Mouse (Mus musculus): ENCODE measurements at regions not wholly inside any gene's neighbourhood (a gene's known extent, or its start where the extent isn't known, plus 50 kb on each side); places are given as distances from the start of the nearest gene placed in this dataset.
A peak's percentile ranks its signal among the peaks of the same experiment; 100 is the strongest.

DNA sequence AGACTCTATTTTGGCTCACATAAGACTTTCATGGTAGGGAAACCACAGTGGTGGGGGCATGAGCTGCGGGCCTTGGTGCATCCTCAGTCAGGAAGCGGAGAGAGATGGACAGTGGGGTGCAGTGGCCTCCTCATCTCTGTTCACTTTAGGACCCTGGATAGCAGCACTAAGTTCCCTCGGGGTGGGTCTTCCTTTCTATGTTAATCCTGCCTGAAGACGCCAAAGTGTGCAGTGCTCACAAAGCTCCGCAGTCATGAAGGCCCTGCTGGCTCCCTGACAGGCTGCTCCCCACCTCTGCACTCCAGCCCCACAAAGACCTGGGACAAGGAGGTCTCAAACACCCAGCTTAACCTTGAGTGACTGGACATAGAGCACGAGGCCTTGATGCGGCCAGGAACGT is 56.8 kb downstream of the Sox1 start:
- no peak for DNase-seq (ENCODE audit: low spot score)

DNA sequence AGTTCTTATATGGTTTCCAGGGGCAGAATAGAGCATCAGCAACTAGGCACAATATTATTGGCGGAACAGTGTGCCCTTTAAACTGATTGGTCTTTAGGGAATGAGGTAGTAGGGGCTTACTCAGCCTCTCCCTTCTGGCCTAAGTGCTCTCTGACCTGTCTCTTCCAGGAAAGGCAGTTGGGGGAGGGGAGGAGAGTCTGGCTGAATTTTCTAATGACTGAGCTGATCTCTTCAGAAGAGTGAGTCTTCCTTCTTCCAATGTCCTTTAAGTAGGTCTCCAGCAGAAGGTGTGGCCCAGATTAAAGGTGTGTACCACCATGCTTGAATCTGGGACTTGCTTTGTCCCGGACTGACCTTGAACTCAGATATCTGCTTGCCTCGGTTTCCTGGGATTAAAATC is 60.3 kb downstream of the Sox1 start:
- peak; percentile 46 for DNase-seq (ENCODE audit: low spot score)

DNA sequence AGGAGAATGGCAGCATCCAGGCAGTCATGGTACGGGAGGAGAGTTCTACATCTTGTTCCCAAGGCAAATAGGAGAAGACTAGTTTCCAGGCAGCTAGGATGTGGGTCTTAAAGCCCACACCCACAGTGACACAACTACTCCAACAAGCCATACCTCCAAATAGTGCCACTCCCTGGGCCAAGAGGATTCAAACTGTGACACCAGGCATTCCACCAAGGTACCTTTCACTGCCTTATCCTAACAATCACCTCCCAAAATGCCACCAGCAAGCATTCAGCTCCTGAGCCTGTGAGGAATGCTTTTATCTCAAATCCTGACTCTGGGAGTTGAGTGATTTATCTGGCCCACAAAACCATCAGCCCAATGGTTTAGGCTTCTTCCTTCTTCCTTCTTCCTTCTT is 61.2 kb downstream of the Sox1 start:
- DNase-seq (ENCODE audit: low spot score) = no peak

DNA sequence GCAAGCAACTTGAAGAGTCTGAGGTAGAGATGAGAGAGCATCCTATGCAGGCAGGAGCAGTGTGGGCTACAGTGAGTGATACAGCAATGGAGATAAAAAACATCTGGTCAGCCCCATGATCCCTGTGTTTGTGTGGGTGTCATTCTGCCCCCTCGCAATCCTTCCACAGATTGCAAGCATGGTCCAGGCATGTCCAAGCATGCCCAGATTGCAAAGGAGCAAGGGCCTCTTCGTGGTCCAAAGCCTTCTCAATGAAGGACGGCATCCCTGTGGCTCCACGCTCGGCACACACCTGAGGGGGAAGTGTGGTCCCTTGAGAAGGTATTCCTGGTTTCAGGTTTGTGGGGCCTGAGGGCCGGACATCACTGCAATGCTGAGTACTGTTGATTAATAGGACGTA is 61.9 kb downstream of the Sox1 start:
- no peak for DNase-seq (ENCODE audit: low spot score)

DNA sequence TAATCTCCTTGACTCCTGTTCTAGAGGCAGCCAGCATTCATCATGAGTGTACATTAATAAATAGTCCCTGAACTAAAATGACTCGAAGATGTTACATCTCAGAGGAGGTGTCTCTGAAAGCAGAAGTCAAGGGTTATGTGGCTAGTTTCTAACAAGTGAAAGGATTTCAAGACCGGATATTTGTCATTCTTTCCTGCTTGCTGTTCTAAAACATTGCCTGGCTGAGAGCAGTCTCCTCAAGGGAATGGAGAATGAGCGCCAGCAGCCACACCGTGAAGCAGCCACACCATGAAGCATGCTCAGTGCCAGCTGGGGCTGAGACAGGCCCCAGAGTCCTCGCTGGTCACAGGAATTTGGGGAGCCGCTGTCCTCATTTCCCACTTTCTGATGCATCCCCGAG is 71.8 kb downstream of the Sox1 start:
- no peak for DNase-seq (ENCODE audit: low spot score)

DNA sequence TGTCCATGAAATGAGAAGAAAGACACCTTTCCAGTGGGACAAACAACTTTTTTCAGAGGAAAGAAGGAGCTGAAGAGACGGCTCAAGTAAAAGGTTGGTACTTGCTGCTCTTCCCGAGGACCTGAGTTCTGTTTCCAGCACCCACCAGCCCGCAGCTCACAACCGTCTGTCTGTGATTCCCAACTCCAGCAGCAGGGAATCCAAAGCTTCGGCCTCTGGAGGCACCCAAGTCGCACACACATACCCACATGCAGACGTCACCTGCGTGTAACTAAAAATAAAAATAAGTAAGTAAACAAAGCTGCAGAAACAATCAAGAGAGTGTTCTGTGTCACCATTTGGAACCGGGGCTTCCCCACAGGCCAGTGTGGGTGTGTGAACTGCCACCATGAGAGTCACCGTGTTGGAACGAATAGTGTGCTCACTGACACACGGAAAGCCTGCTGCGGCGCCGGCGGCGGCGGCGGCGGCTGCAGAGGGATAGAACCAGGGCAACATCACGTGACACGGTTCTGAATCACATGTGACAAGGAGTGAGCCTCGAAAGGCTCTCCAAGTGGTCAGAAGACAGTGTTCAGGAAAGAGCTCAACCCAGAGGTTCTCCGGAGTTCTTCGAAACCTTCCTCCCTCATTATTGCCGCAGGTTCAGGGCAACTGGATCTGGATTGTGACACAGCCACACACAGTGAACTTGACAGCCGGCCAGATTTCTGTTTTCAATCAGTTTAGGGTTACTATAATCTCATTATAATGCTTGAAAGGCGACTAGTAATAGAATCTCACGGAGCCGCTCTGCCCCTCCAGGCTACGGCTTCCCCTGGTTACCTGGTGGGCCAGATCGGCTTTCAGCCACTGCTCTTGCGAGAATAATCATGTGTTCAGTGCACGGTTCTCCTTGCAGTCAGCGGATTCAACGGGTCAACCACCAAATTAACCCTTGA is 72.6 kb downstream of the Sox1 start:
- DNase-seq (ENCODE audit: low spot score) = no peak

DNA sequence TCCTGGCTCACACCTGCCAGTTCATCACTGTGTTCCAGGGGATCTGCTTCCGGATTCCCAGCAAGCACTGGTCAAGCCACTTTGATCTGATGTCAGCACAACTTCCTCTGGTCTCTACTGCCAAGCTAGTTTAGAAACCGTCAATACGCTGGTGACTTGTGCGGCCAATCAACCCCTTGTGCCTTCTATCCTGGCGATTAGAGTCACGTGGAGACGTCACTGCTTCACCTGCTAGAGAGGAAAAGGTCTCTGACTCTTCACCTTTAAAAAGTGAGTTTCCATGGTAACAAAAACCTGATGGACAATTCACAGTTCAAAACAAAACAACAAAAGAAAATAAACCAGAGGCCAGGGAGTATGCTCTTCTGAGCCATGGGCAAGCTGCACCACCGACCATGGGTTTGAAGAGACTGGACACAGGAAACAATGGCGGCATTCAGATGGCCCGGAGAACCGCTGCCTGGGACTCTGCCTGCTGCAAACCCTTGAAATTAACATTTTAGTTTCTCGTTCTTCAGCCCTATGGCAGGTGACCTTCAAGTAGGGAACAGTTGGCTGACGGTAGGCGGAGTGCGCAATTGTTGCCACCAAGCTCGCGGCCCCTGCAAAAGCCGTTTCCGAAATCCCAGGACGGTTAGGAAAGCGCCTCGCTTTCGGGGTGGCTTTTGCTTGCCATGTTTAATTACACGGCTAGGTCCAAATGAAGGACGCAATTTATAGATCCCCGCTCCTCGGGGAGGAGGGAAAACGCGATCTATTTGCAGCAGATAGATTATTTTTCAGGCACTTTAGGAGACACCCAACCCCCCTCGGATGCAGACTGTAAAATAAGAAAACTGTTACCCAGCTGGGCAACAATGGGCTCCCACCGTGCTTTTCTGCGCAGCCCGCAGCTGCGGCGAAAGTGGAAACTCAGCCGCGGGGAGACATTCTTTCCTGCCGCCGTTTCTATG is 82.6 kb downstream of the Sox1 start:
- DNase-seq (ENCODE audit: low spot score) = no peak

DNA sequence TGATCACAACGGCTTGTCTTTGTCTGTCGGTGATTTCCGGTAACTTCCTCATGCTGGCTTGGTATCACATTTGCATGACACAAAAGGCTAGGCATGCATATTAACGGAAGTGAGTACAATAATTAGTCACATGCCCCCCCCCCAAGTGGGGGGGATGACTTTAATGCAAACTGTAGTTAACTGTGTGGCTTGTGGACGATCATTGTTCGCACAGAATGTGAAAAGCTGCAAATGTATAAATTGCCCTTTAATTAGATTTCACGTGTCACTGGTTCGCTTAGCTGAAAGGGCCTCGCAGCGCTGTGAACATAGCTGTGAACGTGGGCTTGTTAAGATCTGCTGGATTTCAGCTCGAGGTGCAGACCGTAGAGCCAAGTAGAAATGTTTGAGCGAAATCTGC is 86.8 kb downstream of the Sox1 start:
- no peak for DNase-seq (ENCODE audit: low spot score)

DNA sequence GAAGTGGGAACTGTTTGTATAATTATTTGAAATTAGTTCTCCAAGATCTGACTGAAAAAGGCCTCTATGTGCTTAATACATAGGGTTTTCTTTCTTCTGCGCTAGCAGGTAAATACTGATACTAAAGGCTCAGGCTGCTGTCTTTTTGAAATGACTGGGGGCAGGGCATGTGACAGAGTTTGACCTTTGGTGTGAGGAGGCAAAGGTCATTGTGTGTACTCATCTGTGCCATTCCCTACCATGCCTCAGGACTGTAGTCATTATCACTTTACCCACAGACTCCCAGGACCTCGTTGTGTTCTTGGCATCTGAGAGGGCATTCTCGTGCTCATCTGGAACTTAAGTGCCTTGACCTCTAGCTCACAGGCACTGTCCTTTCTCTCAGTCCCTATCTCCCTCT is 88.5 kb downstream of the Sox1 start:
- DNase-seq (ENCODE audit: low spot score) = no peak

DNA sequence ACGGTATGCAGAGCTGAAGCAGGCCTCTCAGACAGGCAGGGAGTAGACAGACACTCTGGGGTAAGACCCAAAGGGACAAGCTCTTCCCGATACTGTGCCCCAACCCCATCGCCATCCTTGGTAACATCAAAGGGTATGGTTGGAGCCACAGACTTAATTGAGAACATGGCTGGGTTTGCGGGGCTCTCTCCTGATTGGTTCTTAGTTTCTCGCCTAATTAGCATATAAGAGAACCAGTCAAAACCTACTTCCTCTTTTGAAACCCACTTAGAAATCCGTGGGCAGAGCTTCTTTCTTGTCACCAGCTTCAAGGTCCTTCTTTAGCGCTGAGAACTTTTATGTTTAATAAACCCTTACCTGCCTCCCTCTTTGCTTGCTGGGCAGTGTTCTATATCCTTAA is 87.5 kb upstream of the Spaca7 start:
- DNase-seq (ENCODE audit: low spot score) = no peak

DNA sequence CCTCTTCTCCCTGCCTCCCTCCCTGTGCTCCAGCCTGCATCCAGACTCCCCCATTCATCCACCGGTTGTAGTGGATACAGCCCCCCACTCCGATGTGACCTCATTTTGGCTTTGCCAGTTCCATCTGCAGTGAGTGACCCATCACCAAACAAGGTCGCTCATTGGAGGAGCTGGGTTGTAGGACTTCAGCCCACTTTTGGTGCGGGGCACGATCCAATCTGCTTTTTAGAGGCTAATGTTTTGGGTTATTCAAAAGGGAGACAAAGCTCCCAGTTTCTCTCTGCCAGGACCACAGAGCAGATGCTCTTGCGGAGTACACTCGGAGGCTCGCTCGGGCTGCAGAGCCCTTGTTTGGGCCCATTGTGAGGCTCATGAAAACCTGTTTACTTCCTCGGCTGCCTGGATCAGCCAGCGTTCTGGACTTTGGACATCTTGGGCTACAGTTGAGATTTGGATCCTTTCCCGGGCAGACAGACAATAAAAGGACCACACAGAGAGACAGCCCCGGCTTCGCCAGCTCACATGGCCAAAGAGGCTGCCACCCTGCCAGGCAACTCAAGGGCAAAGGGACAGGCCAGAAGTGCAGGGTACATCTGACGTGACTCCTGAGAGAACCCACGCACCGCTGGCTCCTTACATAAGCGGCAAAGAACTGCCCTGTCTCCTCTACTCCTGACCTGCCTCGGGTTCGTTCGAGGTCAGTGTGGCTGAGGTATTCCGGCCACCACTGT is 86.3 kb upstream of the Spaca7 start:
- DNase-seq (ENCODE audit: low spot score) = peak; percentile 16

DNA sequence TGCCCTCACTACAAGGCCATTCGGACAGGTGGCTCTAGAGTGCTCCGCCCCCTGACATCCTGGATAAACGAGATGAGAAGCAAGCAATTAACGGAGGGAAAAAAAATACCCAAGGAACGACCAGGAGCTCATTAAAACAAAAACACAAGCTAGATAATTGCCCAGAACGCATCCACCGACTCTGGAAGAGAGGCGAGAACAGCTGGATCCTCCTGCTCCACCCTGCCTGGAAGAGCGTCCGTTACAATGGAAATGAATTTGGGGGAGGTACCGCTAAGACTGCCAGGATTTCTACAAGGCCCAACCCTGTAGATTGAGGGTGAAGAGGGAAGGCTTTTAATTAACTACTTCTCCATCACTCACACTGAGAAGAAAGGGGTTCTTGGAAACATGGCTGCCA is 85.6 kb upstream of the Spaca7 start:
- DNase-seq (ENCODE audit: low spot score) = no peak

DNA sequence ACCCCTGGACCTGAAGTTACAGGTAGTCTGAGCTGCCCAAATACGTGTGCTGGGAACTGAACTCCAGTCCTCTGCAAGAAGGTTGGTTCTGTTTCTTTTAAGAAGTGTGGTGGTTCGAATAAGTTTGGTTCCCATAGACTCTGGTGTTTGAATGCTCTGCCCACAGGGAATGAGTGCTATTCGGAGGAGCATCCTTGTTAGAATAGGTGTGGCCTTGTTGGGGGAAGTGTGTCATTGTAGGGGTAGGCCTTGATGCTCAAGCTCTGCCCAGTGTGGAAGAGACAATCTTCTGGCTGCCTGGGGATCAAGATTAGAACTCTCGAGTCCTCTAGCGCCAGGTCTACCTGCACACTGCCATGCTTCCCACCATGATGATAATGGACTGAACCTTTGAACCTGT is 83.6 kb upstream of the Spaca7 start:
- no peak for DNase-seq (ENCODE audit: low spot score)

DNA sequence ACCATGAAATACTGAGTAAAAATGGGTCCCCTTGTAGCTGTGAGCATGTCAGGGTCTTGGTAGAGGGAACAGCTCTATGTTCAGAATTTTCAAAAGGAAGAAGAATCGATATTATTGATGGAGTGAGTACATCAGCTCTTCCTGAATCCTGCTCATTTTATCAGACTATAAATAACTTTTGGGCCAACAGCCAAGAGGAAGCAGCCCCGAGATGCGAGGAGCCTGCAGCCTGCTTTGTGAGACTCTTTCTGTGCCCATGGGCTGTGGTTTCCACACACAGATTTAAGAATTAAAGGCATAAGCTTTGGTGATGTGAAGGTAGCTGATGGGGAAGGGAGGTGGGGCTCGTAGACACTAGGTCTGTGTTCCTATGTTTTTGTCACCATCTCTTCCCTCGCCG is 81.4 kb upstream of the Spaca7 start:
- DNase-seq (ENCODE audit: low spot score) = no peak

DNA sequence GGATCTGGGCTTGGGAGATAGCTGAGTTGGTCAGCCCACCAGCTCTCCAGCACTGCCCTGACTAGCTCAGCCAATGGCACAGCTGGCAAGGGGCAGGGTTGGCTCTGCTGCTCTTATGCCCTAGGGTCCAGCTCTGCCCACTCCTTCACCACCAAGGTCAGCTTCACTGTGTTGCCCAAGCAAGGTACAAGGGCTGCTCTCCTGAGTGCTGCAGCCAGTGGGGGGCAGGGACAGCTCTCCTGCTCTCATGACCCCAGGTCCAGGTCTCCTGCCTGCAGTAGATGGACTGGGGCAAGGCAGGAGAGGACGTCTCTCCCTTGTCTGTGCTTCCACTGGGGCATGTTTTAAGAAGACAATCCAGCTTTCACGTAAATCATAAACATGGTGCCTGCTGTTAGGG is 80.4 kb upstream of the Spaca7 start:
- DNase-seq (ENCODE audit: low spot score) = no peak

DNA sequence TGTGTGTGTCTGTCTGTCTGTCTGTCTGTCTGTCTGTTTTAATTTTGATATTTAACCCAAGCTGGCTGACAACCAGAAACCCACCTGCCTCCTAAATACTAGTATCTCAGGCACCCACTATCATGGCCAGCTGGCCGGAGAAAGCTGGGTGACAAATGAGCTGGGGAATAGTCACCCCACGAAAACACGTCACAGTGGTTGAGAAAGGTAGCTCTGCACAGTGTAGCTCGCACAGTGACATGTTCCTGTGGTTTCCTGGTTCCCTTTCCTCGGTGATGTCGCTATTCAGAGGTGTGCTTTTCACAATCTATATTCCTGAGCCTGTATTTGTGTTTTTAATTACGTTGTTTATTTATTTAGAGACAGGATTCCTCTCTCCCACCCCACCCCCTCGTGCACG is 78.3 kb upstream of the Spaca7 start:
- no peak for DNase-seq (ENCODE audit: low spot score)

DNA sequence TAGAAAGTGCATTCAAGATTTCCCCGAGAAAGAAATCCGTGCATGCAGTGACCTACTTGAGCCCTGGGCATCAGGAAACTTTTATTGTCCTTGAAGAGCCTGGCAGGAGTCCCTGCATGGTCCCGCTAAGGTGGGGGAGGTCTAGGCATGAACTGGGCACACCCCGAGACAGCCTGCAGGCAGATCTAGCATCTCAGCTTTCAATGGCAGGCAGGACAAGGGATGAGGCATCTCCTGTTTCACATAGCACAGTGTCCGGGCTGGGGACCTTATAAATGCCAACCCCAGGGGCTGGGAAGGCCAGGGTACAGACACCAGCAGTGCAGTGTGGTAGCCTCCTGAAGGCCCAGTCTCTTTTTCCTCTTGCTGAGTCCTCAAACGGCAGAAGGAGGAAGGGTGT is 75.4 kb upstream of the Spaca7 start:
- DNase-seq (ENCODE audit: low spot score) = no peak

DNA sequence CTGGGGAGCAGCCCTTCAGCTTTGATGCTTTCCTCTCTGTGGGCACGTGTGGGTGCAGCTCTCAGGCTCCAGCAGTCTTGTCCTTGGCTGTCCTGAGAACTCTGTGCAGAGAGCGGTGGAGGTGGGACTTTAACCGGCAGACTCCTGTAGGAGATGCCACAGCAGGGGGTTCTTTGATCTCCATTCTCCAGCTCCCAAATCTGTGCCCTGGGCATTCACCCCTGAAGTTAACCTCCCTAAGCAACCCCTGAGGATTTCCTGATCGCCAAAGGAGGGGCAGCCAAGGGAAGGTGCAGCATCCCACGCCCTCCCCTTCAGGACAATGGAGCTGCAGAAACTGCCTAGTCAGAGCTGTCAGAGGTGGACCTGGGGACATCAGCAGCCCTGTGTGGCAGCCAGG is 73.2 kb upstream of the Spaca7 start:
- no peak for DNase-seq (ENCODE audit: low spot score)

DNA sequence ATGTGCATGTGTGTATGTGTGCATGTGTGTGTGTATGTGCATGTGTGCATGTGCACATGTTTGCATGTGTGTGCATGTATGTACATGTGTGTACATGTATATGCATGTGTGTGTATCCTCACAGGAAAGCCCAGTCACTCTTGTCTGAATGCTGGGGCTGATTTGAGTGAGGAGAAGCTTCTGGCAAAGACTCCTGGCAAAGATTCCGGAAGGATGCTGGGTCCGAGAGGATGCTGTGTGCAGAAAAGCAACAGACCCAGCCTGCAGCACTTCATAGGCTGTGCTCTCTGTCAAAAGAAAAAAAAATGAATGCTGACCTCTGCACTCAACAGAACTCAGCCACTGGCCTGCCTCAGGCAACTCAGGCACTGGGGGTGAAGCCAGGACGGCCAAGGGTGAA is 72.5 kb upstream of the Spaca7 start:
- DNase-seq (ENCODE audit: low spot score) = no peak

DNA sequence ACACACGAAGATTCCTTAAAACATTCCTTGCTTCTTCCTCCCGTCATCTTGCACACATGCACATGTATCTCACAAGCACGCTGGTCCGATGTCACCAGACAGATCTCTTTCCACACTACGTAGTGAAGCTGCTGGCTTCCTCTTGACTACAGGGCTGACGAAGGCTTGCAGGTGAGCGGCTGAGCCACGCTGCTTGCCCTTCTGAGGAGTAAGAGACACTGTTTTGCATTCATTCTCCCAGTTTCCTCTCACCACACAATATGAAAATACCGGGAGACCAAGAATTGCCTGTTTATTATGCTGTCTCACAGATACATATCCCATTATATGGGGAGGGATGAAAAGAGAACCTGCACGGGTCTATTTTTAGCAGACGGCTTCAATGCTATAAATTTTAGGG is 71.0 kb upstream of the Spaca7 start:
- DNase-seq (ENCODE audit: low spot score) = no peak

DNA sequence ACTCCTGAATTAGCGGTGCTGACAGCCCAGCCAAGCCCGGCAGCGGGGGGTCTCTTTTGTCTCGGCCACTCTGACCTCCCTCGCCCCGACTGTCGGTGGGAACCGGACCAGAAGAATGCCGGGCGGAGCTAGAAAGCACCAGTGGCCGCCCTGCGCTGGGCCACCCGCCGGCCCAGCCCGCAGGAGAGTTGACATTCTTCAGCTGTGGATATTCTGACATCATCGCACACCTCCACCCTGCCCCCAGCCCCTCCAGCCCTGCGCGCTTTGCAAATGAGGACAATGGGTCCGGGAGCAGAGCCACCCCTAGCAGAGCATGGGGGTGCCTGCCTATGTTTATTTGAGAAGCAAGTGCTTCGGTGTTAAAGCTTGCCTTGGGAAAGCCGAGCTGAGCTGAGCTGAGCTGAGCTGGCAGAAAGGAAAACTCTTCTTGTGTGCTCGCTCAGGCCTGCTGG is 70.5 kb upstream of the Spaca7 start:
- peak; percentile 15 for DNase-seq (ENCODE audit: low spot score)

DNA sequence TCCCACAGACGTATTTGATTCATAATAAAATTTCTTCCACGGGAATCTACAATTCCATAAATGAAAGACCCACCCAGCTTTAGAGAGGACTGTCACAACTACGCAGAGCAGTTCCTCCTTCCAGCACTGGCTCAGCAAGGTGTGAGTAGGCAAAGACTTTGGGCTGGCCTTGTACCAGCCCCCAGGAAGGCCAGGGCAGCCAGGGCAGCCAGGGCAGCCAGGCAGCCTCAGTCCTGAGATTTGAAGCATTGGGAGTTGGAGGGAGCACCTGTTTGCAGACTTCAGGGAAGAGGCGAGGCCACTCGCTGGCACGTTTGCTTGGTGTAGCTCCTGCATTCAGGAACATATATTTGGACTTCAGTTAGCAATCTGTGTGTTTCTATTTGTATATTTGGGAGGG is 70.0 kb upstream of the Spaca7 start:
- no peak for DNase-seq (ENCODE audit: low spot score)

All from yolk sac, embryonic 10.5 days (tissue).